Mouse (Mus musculus): ENCODE data around the gene Panx3.

The Panx3 gene

DNA sequence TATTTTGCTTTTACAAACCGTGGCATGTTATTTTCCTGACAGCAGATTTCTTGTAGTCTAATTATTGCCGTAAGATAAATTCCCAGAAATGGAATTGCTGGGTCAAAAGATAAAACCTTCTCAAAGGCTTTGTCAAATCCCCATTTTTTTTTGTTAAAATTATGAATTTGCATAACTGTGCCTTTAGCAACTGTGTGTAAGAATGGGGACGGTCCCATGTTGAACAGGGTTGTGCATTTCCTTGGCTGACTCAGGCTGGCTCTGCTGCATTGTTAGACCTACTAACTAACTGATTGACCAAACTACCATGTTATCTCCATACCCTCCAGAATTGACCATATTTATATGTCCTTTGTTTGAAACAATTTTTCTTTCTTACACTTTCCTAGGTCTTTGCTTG, 34.8 kb downstream of the Panx3 start:
- DNase-seq (ENCODE audit: low read depth, low spot score): no peak

DNA sequence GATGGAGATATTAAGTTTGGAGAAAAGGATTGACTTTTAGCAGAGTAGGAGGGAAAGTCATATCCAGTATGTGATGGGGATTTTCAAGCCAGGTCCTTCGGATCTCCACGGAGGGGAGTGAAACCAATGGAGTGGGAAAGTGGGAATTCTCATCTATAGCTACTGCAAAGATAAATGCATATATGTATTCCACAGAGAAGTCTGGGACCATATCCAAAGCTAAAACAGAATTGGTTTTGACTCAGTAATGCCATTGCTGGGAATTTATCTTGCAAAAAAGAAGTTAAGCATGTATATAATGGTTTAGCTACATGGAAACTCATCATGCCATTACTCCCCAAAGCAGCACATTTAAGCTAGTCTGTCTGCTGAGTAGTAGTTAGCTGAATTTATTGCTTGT, 36.7 kb downstream of the Panx3 start:
- DNase-seq (ENCODE audit: low read depth, low spot score): no peak

DNA sequence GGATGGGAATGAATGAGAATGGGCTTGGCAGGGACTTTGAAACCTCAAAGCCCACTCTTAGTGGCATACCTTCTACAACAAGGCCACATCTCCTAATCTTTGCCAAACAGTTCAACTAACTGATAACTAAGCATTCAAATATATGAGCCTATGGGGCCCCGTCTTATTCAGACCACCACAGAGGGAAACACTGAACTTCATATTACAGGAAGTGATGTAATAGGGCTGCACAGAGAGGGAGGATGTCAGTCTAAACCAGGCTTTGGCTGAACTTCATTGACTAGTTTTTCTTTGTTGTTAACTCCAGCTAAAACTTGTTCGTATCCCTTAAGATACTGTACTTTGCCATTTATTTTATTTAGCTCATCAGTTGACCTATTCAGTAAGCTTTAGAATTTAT, 39.1 kb downstream of the Panx3 start:
- no peak for DNase-seq (ENCODE audit: low read depth, low spot score)

DNA sequence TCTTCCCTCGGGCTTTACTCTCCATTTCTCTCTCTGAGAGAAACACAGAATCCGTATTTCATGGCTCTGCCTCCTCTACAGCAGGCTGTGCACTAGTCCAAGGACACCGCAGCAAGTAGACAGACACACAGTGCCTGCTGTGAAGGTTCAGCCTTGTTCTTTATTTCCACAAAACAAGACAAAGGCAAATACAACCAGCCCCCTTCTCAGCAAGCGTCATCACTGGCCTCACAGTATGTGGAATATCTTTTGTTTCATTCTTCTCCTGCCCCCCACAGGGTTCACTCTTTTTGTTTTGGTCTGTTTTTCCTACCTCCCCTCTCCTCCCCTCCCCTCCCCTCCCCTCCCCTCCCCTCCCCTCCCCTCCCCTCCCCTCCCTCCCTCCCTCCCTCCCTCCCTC, 40.5 kb downstream of the Panx3 start:
- no peak for DNase-seq (ENCODE audit: low read depth, low spot score)

DNA sequence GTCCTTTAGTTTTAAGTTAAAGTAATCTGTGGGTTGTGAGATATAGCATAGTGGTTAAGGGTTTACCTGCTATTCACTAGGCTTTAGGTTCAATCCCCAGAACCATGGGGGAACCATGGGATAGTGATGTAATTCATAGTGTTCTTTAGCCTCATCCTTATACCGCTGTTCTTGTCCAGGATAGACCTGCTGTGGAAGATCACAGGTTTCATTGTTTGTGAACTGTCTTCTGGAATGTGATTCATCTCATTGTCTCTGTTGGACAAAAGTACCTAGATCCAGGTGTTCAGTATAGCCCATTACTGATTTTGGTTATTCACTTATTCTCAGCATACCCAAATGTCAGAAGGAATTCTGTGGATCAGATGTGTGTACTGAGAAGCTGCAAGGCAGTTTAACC, 41.8 kb downstream of the Panx3 start:
- DNase-seq (ENCODE audit: low read depth, low spot score): no peak

DNA sequence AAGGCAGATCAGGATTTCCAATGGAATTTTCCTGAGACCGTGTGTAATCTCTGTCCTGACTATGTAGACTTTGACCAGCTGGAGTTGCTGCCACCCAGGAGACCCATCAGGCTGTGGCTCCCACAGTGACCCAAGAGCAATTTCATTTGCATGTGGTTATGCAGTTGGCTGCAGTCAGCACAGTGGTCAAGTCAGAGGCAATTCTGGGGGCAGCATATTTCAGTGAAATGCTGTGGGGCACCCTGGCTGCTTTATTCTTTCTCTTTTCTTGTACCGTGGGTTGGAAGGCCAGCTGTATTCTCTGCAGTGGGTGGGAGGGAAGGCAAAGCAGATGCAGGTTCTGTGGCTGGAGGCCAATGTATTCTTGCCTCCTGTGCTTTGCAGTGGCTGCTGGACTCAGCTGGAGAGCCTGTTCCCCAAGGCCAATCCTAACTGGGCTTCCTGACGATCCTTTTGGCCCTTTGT, 42.9 kb downstream of the Panx3 start:
- DNase-seq (ENCODE audit: low read depth, low spot score): peak; percentile 49

DNA sequence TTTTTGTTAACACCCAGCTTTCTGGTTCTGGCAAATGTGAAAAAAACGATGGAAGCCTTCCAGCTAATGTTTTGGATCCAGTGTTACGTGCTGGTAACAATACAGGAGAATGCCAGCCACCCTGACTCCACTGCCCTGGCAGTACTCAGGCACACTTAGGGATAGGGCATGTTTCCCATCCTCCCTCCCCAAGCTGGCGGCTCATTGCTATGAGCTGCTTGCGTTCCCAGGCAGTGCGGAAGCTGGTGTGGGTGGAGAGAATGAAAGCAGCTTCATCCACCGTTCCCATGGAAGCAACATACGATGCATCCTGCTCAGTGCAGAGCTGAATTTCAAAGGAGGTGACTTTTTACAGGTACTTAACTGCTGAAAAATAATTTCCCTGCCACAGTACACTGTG, 43.4 kb downstream of the Panx3 start:
- DNase-seq (ENCODE audit: low read depth, low spot score): no peak

DNA sequence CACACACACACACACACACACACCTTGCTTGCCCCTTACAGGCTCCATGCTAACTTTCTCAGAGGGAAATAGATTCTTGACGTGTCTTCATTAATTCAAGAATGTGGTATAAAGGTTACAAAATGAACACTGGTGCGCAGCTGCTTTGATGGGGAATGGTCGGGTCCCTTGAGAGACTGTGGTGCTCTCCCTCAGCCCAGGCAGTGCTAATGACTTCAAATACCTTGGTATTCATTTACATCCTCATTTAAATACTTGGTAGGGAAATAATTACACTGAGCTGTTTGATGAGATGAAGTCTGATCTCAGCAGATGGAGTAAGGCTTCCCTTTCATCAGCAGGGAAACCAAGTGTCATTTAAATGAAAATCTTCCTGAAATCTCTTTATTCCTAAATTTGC, 43.9 kb downstream of the Panx3 start:
- peak; percentile 55 for DNase-seq (ENCODE audit: low read depth, low spot score)

DNA sequence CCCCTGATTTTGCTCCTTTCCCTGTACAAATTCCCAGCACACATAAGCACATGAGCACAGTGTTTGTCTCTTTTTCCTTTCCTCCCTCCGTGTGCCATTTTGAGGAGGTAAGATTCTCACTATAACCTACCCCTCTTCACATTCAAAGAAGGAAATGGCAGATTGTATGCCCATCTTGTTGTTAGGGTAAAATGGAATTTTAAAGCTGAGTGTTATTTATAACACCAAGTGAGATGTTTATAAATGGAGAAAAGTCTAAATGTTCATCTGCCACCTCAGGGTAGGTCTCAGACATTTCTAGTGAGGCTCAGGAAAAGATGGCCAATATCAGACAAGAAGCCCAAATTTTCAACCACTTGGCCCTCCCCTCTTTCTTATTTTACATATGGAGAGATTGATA, 44.5 kb downstream of the Panx3 start:
- no peak for DNase-seq (ENCODE audit: low read depth, low spot score)

DNA sequence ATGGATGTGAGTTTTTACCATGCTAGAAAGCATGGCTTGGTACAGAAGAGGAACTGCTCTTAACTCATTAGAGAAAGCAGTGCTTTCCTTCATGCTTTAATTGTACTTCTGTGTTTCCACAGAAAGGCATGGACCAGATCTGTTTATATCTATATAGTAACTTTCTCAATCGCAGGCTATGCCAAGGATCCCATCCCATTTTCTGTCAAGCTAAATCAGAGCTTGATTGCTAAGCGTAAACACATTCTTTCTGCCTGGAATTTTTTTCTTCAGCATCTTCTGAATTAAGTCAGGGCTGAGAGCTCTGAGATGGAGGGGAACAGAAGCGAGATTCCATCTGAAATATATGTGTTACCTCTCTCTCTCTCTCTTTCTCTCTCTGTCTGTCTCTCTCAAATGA, 45.1 kb downstream of the Panx3 start:
- no peak for DNase-seq (ENCODE audit: low read depth, low spot score)

DNA sequence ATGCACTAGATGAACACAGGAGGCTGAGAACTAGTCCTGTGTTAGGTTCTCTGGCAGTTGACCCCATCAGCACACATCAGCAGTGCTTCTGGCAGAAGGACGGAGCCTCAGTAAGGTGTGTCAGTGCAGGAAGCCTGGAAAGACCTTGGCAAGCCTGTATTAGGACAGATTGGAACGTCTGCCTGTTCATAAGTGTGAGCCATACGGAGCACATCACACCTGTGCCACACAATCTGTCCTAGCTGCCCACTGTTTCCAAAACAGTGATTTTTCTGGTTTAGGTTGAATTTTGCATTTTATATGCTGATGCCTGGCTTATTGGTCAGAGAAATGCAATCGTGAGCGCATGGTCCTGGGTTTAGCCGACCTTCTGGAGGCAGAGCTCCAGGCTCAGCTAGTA, 47.7 kb downstream of the Panx3 start:
- no peak for DNase-seq (ENCODE audit: low read depth, low spot score)

DNA sequence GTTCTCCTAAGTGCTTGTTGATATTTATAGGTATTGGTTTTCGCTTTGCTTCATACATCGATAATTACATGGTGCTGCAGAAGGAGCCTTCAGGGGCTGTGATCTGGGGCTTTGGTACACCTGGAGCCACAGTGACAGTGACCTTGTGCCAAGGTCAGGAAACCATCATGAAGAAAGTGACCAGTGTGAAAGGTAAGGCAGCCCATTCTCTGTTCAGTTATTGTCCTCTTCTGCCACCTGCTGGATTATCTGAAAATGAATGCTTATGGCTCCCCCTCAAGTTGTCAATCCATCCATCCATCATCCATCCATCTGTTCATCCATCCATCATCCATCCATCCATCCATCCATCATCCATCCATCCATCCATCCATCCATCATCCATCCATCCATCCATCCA, 52.3 kb downstream of the Panx3 start:
- DNase-seq (ENCODE audit: low read depth, low spot score): peak; percentile 64

DNA sequence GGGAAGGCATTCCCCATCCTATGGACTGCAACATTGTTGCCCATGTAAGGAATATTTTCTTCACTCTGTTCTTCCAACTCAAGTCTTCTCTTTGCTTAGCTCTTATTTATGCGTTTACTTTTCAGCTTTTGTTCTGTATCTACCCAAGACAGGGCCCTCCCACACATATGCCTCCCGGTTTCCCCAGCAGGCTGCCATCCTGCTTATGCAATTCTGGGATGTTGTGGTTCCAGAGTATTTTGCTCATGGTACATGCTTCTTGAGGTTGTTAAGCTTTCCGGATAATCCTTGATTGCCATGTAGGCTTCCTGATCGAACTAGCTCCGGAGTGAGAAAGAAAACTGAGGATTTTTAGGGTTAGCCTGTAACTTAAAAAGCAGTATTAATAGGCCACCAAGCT, 53.8 kb downstream of the Panx3 start:
- no peak for DNase-seq (ENCODE audit: low read depth, low spot score)

DNA sequence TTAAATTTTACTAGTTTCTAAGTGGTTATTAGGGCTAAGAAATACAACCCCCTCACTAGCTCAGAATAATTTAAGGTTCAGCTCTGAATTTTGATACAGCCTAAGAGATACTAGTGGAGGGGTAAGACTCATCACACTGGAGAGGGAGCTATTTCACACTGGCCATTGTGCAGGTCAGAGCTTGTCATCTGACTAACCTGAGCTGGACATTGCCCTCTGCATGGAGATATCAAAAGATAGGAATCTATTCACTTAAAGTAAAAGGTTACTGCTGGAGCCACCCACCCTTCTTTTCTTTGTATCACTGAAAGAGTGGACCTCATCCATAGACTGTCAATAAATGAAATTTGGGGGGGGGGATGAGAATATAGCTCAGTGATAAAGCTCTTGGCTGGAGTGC, 54.7 kb downstream of the Panx3 start:
- DNase-seq (ENCODE audit: low read depth, low spot score): no peak

DNA sequence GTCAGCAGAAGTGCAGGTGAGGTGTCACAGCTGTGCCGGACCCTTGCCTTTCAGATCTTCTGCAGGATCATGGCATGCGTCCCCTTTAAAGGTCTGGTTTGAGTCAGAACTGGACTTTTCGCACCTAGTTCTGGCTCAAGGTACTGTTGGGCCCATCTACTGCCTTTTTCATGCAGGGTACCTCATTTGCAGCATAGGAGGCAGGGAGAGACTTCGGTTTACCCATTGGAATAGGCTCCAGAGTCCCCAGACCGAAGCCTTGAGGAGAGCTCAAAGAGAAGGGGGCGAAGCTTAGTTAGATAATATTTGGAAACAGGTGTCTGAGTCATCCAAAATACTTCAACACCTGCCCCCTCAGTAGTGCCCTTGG, 55.1 kb downstream of the Panx3 start:
- DNase-seq (ENCODE audit: low read depth, low spot score): no peak

DNA sequence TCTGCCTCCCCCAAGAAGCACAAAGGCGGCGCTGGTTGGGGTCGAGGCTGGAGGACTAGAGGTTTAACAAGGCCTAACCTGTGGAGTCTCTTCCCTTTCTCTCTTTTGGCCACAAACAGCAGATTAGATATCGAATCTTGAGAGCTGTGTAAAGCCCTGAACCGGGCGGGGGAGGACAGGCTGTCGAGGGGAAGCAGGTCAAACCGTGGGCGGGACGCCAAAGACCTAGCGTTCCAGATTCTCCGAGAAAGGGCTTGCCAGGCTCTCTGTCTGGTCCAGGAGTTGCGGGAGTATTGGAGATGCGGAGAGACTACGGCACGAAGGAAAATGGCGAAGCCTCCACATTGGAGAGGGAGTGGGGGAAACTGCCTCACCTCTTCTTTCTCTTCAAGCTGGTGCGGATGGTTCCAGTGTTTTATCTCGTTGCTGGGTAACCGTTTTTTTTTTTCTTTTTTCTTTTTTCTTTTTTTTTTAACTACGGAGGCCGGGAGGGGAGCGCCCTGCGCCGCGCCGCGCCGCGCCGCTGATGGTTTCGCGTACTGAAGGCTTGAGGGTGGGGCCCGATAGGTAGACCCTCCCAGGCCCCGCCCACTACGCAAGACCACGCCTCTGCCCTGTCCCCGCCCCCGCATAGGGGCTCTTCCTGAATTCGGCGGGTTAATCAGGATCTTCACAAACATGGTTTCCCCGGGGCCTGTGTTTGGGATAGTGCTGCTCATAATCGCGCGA, 55.7 kb downstream of the Panx3 start, which contains the start of gene Spa17:
Spa17 (minus strand) TSS at position 541 of the 729 bp plus-strand sequence.
- DNase-seq (ENCODE audit: low read depth, low spot score): peak; percentile 94

Measured in A20 (cell line).